1 mouse cellular context compared by ENCODE assay signal in genomic region chr15:100722564-100722963, GRCm38 (mm10).
TF ChIP-seq lines count a peak whose summit lies in the region.

No protein-coding gene starts in this region.

TF ChIP-seq in MEL, 35 proteins besides CTCF, POLR2A, EP300 and RAD21:
- TF ChIP-seq NRF1 (IDR thresholded peaks at IDR 0.05; ENCODE audit: insufficient read depth, low read depth, low read length, poor library complexity, severe bottlenecking) (no peak), RCOR1 (IDR thresholded peaks at IDR 0.05; ENCODE audit: low read depth, low read length) (no peak), ETS1 (IDR thresholded peaks at IDR 0.05; ENCODE audit: low read depth, low read length) (no peak), NELFE (IDR thresholded peaks at IDR 0.05; ENCODE audit: low read depth, low read length) (no peak), USF1 (IDR thresholded peaks at IDR 0.05; ENCODE audit: low read depth, low read length) (no peak), USF2 (IDR thresholded peaks at IDR 0.05; ENCODE audit: borderline replicate concordance in 1 of 2, insufficient read depth in 1 of 2, low read depth in 1 of 2, low read length in 2 of 2) (no peak), CHD2 (IDR thresholded peaks at IDR 0.05; ENCODE audit: low read length) (no peak), TCF12 (IDR thresholded peaks at IDR 0.05; ENCODE audit: low read depth, low read length) (no peak), ZKSCAN1 (IDR thresholded peaks at IDR 0.05; ENCODE audit: low read depth, low read length) (no peak), CHD1 (IDR thresholded peaks at IDR 0.05; ENCODE audit: low read depth, low read length) (no peak), ELF1 (IDR thresholded peaks at IDR 0.05; ENCODE audit: low read depth, low read length) (no peak), SMC3 (IDR thresholded peaks at IDR 0.05; ENCODE audit: low read depth, low read length) (no peak; the same call in 1 of the 2 replicates), E2F4 (IDR thresholded peaks at IDR 0.05; ENCODE audit: borderline replicate concordance, low read depth, low read length) (no peak), GABPA (IDR thresholded peaks at IDR 0.05; ENCODE audit: low read depth, low read length) (no peak), GATA1 (IDR thresholded peaks at IDR 0.05; ENCODE audit: low read depth, low read length) (no peak), MEF2A (IDR thresholded peaks at IDR 0.05; ENCODE audit: extremely low read depth, insufficient replicate concordance, low read depth, low read length, poor library complexity, severe bottlenecking) (no peak), MYC (IDR thresholded peaks at IDR 0.05; ENCODE audit: low read depth, low read length) (no peak)
TF ChIP-seq in MEL: peak in this region for 0.
